Mouse (Mus musculus): Measurements from ENCODE around the gene Rb1. TPM values are rescaled to one million over a fixed set of nuclear protein-coding genes. Genes with fewer than 3 reads are reported as not detected.

Rb1 gene
- polyA plus RNA-seq, 1 experiment = 2.9 TPM

DNA sequence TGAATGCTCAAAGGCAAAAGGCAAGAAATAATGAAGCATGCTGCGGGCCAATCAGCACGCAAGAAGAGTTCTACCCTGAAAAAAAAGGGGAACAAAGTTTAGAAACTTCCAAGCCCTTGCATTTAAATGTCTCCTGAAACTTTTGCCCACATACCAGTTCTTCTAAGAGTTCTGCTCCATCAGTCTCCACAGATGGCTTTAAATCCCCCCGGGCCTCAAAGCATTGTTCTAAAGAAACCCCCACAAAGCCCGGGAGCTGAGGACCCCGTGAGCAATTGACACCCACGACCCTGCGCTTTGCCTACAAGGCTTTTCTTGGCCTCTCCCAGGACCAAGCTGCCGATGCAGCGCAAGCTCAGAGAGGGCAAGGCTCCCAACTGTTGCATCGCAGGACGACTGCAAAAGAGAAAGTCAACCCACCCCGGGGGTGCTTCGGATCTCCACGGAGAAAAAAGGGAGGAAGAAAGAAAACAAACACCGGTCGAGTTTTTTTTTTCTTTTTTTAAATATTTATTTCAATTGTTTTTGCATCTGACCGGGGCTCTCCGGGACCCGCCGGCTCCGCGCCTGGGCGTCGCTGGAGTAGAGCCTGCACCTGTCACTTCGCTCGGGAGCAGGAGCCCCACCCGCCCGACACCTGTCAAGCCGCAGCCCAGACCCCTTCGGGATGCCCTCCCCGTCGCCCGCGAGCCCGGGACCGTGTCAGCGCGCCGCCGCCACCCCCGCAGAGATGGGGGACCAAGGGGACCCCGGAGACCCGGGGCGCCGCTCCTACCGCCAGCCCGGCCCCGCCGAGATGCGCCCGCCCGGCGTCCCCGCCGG, 777 bp downstream of the Rb1 start:
- peaks cover 5% of the 10 kb centered on the region for H3K36me3 ChIP-seq (ENCODE audit: control insufficient read depth, insufficient read depth, low read length)
- TF ChIP-seq POLR2A (IDR thresholded peaks at IDR 0.05; ENCODE audit: low read depth, low read length) (no peak), CTCF (IDR thresholded peaks at IDR 0.05; ENCODE audit: extremely low read depth, insufficient read length, insufficient replicate concordance, low read depth, low read length) (no peak)
- peak overlapping the region; percentile 99 for H3K4me3 ChIP-seq (ENCODE audit: low read depth, low read length)
- H3K27me3 ChIP-seq (ENCODE audit: control insufficient read depth, insufficient read depth, low read length) = no peaks in the 10 kb centered on the region
- peaks cover 4% of the 10 kb centered on the region; the same call in 1 of the 2 replicates for H3K4me1 ChIP-seq (ENCODE audit: control insufficient read depth, insufficient read depth, insufficient read length, low read length)
- 1% methylated on average over 55 of the region's 55 CpGs for WGBS
- H3K27ac ChIP-seq (ENCODE audit: insufficient read depth, low read depth, low read length) = peak overlapping the region; percentile 84

DNA sequence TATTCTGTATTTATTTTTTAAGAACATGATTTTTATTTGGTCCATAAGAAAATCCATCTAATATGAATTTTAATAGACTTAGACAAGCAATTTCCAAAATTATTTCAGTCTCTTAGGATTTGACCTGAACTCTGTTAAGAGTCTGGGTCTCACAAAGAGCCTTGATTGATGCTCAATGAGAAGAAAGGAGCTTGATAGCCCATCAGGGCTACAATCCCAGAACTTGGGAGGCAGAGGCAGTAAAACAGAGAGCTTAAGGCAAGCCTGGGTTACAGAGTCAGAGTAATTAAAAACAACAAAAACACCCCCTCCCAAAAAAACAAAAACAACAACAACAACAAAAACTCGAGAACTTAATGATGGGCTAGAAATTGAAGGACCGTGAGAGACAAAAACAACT, 1.7 kb downstream of the Rb1 start:
- Histone ChIP-seq H3K36me3 (ENCODE audit: control insufficient read depth, insufficient read depth, low read length) (peaks cover 6% of the 10 kb centered on the region), H3K27ac (ENCODE audit: insufficient read depth, low read depth, low read length) (peak overlapping the region; percentile 37), H3K4me1 (ENCODE audit: control insufficient read depth, insufficient read depth, insufficient read length, low read length) (peaks cover 4% of the 10 kb centered on the region; the same call in 1 of the 2 replicates), H3K4me3 (ENCODE audit: low read depth, low read length) (no peak overlapping the region), H3K27me3 (ENCODE audit: control insufficient read depth, insufficient read depth, low read length) (no peaks in the 10 kb centered on the region)
- WGBS = 76% methylated on average over 2 of the region's 2 CpGs
- no peak for TF ChIP-seq POLR2A (IDR thresholded peaks at IDR 0.05; ENCODE audit: low read depth, low read length)
- TF ChIP-seq CTCF (IDR thresholded peaks at IDR 0.05; ENCODE audit: extremely low read depth, insufficient read length, insufficient replicate concordance, low read depth, low read length) = no peak

DNA sequence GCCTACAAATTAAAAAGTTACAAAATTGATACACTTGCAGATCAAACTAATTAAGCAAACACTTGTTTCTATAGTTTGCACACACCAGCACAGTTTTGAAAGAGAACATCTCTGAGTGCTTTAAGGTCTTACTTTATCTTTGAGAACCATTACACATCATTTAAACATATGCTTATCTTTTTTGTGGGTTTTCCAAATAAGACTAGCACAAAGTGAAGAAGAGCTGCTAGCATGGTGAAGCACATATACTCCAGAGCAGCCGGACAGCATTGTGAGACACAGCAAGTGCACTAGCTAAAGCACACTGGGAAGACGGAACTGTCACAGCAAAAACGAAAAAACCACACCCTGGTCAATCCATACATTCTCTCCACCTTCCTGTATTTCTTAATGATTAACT, 3.5 kb downstream of the Rb1 start:
- H3K27me3 ChIP-seq (ENCODE audit: control insufficient read depth, insufficient read depth, low read length) = no peaks in the 10 kb centered on the region
- peak overlapping the region; percentile 68; the same call in 1 of the 2 replicates for H3K27ac ChIP-seq (ENCODE audit: insufficient read depth, low read depth, low read length)
- no peak overlapping the region for H3K4me3 ChIP-seq (ENCODE audit: low read depth, low read length)
- peaks cover 4% of the 10 kb centered on the region; the same call in 1 of the 2 replicates for H3K4me1 ChIP-seq (ENCODE audit: control insufficient read depth, insufficient read depth, insufficient read length, low read length)
- 18% methylated on average over 3 of the region's 3 CpGs for WGBS
- H3K36me3 ChIP-seq (ENCODE audit: control insufficient read depth, insufficient read depth, low read length) = peaks cover 9% of the 10 kb centered on the region
- TF ChIP-seq POLR2A (IDR thresholded peaks at IDR 0.05; ENCODE audit: low read depth, low read length) (peak; percentile 30; the same call in 1 of the 2 replicates), CTCF (IDR thresholded peaks at IDR 0.05; ENCODE audit: extremely low read depth, insufficient read length, insufficient replicate concordance, low read depth, low read length) (no peak)

DNA sequence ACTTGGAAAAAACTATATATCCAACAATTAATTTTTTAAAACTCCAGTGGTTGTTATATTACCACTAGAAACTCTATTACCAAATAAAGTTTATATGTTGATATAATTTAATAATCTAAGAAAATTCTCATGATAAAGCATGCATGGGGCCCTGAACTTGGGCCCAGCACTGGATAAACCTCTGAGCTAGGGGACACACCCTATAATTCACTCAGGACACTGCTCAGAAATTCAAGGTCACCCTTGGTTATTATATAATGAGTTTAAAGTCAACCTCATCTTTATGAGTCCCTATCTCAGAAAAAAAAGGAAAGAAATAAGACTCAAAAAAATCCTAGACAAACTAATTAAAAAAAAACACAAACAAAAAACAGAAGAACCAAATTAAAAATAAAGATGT, 8.7 kb downstream of the Rb1 start:
- Histone ChIP-seq H3K27me3 (ENCODE audit: control insufficient read depth, insufficient read depth, low read length) (no peaks in the 10 kb centered on the region), H3K27ac (ENCODE audit: insufficient read depth, low read depth, low read length) (no peak overlapping the region), H3K4me1 (ENCODE audit: control insufficient read depth, insufficient read depth, insufficient read length, low read length) (peaks cover 4% of the 10 kb centered on the region; the same call in 1 of the 2 replicates), H3K4me3 (ENCODE audit: low read depth, low read length) (no peak overlapping the region), H3K36me3 (ENCODE audit: control insufficient read depth, insufficient read depth, low read length) (peaks cover 10% of the 10 kb centered on the region)
- no peak for TF ChIP-seq CTCF (IDR thresholded peaks at IDR 0.05; ENCODE audit: extremely low read depth, insufficient read length, insufficient replicate concordance, low read depth, low read length)
- no peak for TF ChIP-seq POLR2A (IDR thresholded peaks at IDR 0.05; ENCODE audit: low read depth, low read length)

DNA sequence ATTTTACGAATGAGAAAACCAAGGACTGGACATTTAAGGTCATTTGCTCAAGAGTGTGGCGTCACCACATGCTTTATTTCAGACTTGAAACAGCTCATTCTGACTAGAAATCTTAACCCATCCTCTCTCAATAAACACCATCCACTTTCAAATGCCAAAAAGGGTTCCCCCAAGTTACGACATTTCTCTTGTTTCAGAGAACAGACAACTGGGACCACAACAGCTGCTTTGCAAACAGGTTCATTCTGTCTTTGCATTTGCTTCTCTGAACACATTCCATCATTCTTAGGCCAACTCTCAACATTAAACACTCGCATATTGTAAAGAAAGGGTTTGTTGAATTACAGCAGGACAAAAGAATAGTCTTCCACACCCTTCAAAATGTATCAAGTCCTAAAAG, 11.8 kb downstream of the Rb1 start:
- TF ChIP-seq CTCF (IDR thresholded peaks at IDR 0.05; ENCODE audit: extremely low read depth, insufficient read length, insufficient replicate concordance, low read depth, low read length) = no peak
- TF ChIP-seq POLR2A (IDR thresholded peaks at IDR 0.05; ENCODE audit: low read depth, low read length) = no peak
- Histone ChIP-seq H3K4me3 (ENCODE audit: low read depth, low read length) (no peak overlapping the region), H3K27me3 (ENCODE audit: control insufficient read depth, insufficient read depth, low read length) (no peaks in the 10 kb centered on the region), H3K36me3 (ENCODE audit: control insufficient read depth, insufficient read depth, low read length) (peaks cover 3% of the 10 kb centered on the region), H3K27ac (ENCODE audit: insufficient read depth, low read depth, low read length) (no peak overlapping the region), H3K4me1 (ENCODE audit: control insufficient read depth, insufficient read depth, insufficient read length, low read length) (peaks cover 7% of the 10 kb centered on the region; the same call in 1 of the 2 replicates)
- WGBS = 94% methylated on average over 4 of the region's 4 CpGs

DNA sequence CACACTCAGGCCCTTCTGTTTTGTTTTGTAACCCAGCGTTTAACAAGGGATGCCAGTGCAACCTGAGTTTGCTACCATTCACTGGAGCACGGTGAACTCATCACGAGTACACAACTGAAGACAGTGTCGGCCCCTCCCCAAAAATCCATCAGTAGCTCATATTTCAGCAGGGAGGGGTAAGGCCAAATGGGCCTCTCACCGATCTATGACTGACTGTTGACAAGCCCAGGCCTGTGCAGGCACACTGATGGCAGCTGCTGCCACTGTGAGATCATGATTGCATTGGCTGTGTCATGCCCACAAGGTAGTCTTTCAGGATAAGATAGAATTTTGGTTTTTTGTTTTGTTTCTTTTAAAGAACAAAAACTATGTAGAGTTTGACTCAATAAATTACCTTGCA, 12.2 kb downstream of the Rb1 start:
- no peaks in the 10 kb centered on the region for H3K27me3 ChIP-seq (ENCODE audit: control insufficient read depth, insufficient read depth, low read length)
- H3K4me3 ChIP-seq (ENCODE audit: low read depth, low read length) = no peak overlapping the region
- TF ChIP-seq CTCF (IDR thresholded peaks at IDR 0.05; ENCODE audit: extremely low read depth, insufficient read length, insufficient replicate concordance, low read depth, low read length) (no peak), POLR2A (IDR thresholded peaks at IDR 0.05; ENCODE audit: low read depth, low read length) (no peak)
- 83% methylated on average over 5 of the region's 5 CpGs for WGBS
- H3K4me1 ChIP-seq (ENCODE audit: control insufficient read depth, insufficient read depth, insufficient read length, low read length) = peaks cover 7% of the 10 kb centered on the region; the same call in 1 of the 2 replicates
- H3K36me3 ChIP-seq (ENCODE audit: control insufficient read depth, insufficient read depth, low read length) = 0 out of 2 replicates have a peak, but pooled peaks cover 1% of the 10 kb centered on the region
- no peak overlapping the region for H3K27ac ChIP-seq (ENCODE audit: insufficient read depth, low read depth, low read length)

DNA sequence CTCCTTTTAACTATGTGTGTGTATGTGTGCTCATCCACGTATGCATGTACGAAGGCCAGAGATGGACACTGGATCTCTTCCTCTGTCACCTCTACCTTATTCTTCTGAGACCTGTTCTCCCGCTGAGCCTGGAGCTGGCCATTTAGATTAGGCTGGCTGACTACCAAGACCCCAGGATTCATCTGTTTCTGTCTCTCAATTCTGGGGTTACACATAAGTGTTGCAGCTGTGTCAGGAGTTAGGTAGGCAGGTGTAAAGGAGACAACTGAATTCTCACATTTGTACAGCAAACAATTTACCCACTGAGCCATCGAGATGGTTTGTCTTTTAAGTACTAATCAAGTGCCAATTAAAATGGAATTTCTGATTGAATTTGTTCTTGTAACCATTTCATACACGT, 12.7 kb downstream of the Rb1 start:
- TF ChIP-seq POLR2A (IDR thresholded peaks at IDR 0.05; ENCODE audit: low read depth, low read length) = no peak
- TF ChIP-seq CTCF (IDR thresholded peaks at IDR 0.05; ENCODE audit: extremely low read depth, insufficient read length, insufficient replicate concordance, low read depth, low read length) = no peak
- no peaks in the 10 kb centered on the region for H3K27me3 ChIP-seq (ENCODE audit: control insufficient read depth, insufficient read depth, low read length)
- peaks cover 7% of the 10 kb centered on the region; the same call in 1 of the 2 replicates for H3K4me1 ChIP-seq (ENCODE audit: control insufficient read depth, insufficient read depth, insufficient read length, low read length)
- no peak overlapping the region for H3K27ac ChIP-seq (ENCODE audit: insufficient read depth, low read depth, low read length)
- WGBS = 90% methylated on average over 5 of the region's 5 CpGs
- 0 out of 2 replicates have a peak, but pooled peaks cover 1% of the 10 kb centered on the region for H3K36me3 ChIP-seq (ENCODE audit: control insufficient read depth, insufficient read depth, low read length)
- H3K4me3 ChIP-seq (ENCODE audit: low read depth, low read length) = no peak overlapping the region
